Mouse (Mus musculus) lung, postnatal 36 days (tissue): ENCODE measurements around the gene Vip.

ENCODE experiments used
- DNase-seq: peaks from one replicate; pipeline ENCODE4 v3.0.0; 2022; ENCODE audit warnings: mixed read lengths

The Vip gene

DNA sequence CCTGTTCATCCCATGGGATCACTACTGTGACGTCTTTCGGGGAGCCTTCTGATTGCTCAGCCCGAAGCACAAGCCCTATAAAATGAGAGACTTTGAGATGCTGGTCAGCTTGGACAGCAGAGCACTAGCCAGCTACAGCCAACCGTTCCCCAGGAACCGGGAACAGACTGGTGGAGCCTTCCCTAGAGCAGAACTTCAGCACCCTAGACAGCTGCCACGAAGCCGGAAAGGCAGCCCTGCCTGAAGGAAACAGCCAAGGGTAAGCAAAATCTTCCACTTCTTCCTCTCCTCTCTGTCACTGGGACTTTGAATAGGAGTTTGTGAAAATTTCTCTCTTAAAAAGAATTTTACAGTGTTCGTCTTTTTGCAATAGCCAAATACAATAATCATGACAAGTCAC lies at the start of gene Vip:
Vip (plus strand) TSS at position 107 of the 400 bp plus-strand sequence.
- peak; percentile 23 for DNase-seq

DNA sequence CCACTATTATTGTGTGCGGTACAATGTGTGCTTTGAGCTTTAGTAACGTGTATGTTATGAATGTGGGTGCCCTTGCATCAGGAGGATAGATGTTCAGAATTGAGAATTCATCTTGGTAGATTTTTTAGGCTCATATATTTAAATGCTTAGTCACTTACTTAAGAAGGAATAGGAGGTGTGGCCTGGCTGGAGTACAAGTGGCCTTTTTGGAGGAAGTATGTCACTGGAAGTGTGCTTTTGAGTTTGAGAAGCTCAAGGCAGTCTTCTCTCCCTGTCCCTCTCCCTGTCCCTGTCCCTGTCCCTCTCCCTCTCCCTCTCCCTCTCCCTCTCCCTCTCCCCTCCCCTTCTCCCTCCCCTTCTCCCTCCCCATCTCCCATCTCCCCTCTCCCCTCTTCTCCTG lies 48.0 kb upstream of the Vip start:
- DNase-seq, result no peak

DNA sequence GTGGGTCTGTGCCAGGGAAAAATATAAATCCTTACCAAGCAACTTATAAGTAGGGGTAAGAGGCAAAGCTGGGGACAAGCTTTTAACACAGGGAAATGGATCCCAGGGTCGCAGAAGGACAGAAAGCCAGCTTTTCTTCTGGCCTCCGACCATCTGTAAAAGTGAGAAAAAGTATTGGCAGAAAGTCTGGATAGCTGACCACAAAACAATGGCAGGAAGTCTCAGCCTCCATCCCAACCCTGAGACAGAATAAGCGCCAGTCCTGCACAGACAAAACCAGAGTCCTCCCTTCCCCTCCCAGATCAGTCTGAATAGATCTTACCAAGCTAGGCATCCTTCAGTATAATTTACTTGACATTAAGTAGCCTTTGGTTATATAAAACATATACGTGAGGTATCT lies 47.0 kb upstream of the Vip start:
- DNase-seq, result peak; percentile 58

DNA sequence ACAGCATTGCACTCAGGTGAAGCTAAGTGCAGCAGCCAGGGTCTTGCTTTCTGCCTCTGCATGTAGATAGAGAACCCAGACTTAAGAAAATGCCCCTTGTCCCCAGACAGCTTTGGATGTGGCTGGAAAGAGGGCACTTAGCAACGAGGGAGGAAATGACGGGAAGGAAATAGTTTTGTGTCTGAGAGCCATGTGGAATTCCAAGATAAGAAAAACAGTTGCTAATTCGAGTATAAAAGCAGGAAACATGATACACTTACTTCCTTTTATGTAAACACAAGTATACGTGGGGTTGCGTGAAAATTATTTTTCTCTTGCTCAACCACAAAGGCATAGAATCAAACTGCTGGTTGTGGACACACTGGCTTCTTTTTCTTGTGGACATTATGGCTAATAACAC lies 45.6 kb upstream of the Vip start, which contains the start of gene Myct1:
Myct1 (plus strand) TSS at position 312 of the 400 bp plus-strand sequence.
- DNase-seq, result peak; percentile 51

DNA sequence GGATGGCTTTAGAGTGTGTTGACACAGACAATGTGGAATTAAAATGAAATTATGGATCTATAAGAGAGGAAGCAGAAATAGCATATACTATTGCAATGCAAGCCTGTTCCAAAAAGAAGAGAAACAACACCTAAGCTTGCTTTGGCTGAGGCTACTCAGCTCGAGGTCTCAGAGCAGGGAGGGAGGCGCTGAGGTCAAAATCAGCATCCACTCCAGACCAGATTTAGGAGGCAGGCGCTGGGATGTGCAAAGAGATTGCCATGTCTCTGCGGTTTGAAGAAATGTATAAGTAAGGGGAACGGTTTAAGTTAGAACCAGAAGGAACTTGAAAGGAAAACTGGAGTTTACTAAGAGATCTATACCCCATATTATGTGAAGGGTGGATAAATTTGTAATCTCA lies 44.6 kb upstream of the Vip start:
- DNase-seq, result no peak

DNA sequence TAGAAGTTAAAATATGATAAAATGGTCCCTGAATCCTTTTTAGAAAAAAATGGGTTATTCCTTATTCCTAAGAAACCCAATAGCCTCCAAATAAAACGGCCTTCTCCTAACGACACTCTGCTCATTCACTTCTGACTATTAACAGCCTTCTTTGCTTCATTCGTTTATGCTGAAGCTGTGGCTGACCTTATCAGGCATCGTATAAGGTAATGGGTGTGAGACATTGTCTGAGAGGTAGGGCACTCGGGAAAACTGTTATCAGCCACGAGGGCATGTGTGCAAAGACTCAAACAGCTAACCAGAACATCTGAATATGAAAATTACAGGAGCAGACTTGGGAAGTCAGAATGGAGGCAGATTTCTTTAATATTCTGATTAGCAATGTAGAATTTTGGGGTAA lies 42.5 kb upstream of the Vip start:
- DNase-seq, result no peak

DNA sequence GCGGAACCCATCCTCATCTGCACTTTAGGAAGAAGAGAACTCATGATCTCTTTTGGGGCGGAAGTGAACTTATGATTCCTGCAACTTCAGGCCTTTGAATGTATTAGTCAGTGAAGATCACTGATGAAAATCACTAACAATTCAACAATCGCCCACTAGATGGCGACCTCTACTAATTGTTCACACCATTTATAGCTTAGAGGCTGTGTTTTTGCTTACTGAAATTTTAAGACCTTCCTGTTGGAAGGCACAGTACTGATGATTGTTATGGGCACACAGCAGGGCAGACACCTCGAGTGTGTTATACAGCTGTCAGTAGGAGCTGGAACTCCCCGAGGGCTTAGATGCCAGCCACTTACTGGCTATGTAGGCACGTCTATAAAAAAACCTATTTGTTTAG lies 38.9 kb upstream of the Vip start:
- peak; percentile 88 for DNase-seq

DNA sequence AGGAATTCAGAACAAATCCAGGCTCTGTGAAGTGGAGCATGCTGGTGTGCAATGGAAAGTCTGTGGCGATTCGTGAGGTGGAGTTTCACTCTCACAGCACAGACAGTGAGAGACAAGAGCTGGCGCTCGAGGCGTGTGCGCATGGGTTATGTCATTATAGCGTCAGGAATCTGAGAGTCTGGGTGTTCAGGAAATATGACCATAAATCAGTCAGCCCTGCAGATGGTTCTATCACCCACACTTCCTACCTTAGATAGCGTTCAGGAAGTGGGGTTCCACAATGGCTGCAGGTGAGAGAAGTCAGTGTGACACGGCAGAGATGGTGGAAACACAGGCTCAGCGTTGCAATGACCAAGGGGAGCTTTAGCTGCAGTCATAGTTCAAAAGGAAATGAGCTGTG lies 35.5 kb upstream of the Vip start:
- DNase-seq, result no peak

DNA sequence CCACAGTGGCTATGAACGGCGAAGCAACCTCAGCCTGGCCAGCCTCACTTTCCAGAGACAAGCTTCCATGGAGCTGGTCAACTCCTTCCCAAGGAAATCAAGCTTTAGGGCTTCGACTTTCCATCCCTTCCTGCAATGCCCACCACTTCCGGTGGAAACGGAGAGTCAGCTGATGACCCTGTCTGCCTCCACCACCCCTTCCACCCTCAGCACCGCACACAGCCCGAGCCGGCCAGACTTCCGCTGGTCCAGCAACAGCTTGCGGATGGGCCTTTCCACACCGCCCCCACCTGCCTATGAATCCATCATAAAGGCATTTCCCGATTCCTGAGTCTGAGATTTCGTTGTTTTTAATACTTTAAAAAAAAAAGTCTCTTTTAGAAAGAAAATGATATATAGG lies 34.6 kb upstream of the Vip start:
- DNase-seq, result no peak

DNA sequence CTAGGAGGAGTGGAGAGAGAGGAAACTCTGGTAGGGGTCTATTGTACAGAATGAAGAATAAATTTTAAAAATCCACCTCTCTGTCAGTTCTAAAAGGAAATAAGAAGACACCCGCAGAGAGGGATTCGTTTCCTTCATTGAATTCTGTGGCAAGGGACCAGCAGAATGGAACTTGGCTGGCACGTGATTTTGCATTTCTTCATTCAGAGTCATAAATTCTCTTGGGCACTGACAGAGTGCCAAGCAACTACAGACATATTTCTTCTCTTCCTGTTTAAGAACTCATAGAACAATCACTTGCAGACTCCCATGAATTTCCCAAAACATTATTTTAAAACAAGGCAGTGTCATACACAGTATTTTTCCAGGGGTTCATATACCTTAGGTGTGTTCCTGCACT lies 30.1 kb upstream of the Vip start:
- no peak for DNase-seq

DNA sequence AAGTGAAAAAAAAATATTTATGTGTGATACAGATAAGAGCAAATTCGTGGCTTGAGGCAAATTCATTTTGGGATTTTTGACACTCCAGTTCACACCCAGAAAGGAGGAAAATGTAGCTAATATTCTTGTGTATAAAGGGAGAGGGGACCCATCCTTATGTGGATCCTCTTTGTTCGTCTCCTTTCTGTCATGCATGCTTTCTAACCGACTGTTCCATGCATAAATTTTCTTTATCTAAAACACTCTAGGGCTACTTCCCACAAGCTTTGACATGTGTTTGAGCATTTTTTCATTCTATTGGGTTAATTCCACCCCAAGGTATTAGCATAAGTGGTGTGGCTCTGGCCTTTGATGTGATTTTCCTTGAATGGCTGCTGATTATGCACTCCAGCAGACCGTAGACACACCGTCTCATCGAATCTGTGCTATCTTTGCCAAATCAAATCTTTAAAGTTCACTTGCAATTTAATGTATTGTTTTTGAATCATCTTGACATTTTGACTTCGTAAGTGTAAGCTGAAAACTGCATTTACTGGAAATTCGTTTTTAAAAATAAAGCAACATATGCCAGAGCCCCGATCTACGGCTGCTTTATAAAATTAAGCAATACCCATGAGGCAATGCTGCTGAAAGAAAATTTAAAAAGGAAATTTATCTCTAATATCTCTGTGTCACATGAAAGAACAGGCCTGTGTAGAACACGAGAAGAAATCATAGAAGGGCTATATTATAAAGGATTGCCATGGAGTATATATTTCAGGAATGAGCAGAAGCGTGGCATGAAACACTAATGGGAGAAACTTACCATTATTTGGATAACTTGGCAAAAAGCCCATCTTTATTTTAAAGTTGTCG lies 23.6 kb upstream of the Vip start:
- DNase-seq, result no peak

DNA sequence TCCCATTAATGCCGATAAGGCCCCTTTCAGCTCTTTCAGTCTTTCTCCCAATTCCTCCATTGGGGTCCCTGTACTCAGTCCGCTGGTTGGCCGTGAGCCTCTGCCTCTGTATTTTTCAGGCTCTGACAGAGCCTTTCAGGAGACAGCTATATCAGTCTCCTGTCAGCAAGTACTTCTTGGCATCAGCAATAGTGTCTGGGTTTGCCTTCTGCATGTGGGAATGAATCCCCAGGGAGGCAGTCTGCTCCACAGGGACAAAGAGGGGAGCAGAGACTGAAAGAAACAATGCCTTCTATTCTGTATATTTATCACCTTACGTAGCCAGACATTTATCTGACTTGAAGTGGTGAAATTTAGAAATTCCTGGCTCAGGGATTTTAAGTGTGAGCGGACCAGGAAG lies 12.8 kb upstream of the Vip start:
- DNase-seq, result no peak

DNA sequence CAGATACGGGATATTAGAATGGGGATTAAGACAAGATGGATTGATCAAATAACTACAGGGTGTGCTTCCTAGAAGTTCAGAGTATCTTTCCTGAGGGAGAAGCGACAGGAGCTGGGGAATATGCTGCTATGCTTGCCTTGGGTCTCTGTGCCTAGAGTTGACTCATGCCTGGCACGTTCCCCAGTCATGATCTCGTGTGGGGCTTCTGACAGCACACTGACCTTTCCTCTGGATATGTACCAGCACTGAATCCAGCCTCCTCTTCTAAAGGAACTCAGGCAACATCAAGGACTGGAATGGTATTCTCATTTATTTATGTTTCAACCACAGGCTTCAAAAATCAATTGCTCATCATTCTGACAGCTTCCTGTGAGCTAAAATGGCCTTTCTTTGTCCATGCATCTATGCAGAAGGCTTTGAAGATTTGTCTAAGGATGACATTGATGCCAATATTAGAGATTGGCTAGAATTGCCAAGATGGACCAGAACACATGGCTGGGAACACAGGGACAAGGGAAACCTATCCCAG lies 5.3 kb upstream of the Vip start:
- no peak for DNase-seq

DNA sequence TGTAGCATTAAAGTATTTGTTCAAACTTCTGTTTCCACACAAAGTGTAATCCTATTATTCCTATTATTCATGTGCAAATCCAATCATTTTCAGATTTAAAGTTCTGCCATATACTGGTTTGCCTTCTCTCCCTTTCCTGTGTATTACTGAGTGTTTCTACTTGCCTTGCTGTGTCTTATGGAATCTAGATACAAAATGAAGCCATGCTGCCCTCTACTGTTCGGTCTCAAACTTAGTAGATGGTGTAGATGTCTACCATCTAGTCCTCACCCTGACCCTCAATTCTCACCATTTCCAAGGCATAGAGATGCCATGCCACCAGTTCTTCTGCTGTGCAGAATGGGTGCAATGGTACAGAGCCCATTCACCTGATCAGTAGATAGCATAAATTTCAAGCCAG lies 4.7 kb upstream of the Vip start:
- DNase-seq, result peak; percentile 73

DNA sequence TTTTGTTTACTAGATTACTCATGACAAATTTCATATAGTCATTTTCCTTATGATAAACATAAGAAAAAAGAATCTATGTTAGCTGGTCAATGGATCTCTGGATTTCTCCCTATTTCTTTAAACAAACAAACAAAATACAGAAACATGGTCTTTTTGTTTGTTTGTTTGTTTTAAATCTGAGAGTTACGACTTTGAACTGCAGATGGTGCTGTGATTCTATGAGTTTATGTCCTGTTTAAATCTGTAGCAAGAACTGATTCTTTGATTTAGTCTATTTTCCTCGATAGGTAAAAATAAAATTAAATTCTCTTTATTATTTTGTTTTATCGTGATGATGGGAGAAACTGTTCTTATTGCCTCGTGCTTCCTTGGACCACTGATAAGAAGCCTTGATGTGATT lies 1.7 kb upstream of the Vip start:
- DNase-seq, result no peak

DNA sequence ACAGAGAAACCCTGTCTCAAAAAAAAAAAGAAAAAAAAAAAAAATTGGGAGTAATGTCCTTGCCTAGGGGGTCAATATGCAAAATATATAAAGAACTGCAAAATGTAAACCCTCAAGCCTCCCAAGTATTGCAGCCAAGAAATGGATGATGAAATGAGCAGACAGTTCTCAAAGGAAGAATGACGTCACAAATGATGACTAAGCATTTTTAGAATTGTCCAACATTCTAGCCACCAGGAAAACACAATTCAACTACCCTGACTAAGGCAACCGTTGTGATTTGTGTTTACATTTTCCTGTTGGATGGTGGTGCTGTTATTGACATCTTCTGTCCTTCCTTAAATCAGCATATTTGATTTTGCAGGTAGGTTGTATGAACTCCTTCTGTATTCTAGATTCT lies 42.3 kb downstream of the Vip start:
- DNase-seq, result no peak

DNA sequence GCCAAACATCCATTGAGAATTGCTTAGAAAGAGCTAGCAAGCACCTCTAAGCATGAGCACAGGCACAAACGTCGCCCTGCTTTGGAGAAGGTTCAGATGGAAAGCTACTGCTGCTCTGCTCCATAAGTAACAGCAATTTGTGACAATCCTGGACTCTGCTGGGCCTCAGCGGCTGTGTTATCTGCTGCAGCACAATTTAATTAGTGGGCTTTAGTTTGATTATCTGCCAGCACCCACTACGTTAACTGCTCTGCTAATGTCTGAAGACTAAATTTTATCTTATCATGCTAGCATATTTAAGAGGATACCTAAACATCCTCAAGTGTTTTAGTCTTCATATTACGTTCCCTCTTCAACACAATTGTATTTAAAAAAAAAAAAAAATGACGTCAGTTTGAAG lies 46.6 kb downstream of the Vip start:
- peak; percentile 19 for DNase-seq

DNA sequence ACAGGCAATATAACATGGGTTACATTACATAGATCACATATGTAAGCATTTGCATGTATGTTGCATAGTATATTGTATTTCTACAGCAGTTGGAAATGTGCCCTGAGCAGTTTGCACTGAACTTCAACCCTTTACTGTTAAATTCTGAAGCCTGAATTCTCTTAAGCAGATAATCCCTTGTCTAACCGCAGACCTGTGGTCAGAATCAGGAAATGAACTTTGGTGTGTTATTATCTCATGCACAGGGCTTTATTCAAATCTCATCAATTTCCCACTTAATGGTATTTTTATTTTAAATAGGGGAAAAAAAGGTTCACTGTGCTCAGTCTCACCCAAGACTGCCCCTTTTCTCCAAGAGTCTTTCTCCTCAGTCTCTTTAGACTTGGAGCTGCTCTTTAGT lies 55.3 kb downstream of the Vip start:
- DNase-seq, result no peak
